Mouse (Mus musculus): ENCODE results near the gene Zfr. TPM values are rescaled to one million over a fixed set of nuclear protein-coding genes. Genes with fewer than 3 reads are reported as not detected.
A peak's percentile ranks its signal among the peaks of the same experiment; 100 is the strongest.

Zfr gene
- total and polyA plus RNA-seq, 2 experiments from 2014 or later: 175 to 212 TPM

DNA sequence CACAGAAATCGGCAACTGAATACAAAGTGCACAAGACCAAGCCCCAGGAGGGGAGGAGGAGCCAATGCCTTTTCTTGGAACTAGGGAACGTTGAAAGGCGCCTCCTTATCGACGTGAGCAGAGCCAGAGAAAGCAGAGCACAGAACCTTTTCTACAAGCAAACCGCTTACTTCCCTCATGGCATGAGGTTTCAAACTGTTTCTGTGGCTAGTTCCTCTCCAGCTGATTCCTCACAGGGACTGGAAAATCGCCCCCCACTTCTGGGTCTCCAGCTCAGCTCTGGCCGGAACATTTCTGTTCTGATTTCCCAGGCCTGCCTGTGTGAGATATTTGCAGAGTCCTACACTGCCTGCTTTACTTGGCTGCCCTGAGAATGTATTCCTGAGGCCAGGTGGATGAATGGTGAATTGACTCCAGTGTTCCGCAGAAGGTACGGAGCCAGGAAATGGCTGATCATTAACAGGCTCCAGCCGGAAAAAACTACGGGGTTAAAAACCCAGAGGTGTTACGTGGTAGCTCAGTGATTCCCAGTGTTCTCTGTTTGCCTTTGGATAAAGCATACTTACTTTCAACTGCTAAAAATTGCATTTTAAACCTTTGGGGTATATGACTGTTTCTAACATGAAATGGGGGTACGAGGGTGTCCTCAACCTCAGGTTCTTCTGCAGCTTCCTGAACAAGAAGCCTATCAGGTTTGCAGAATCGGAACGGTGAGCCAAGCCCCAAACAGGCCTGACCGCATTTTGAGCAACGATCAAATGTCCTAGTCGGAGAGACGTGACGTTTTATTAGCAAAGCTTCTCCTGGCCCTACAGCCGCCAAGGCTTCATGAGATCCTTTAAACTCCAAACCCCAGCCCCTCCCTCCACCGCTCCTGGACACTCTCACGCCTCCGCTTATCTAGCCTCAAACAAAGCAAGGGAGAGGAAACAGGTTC, 76.5 kb downstream of the Zfr start:
- DNase-seq: no peak
- no peak for TF ChIP-seq CTCF (IDR thresholded peaks at IDR 0.05; ENCODE audit: low read depth)
- WGBS: 72% methylated on average over 25 of the region's 25 CpGs
- no peak overlapping the region for H3K9ac ChIP-seq
- H3K4me1 ChIP-seq (ENCODE audit: insufficient read depth): no peaks in the 10 kb centered on the region
- no peak overlapping the region for H3K27ac ChIP-seq (ENCODE audit: low read depth, low read length)
- H3K36me3 ChIP-seq (ENCODE audit: insufficient read depth): peaks cover 4% of the 10 kb centered on the region; the same call in 1 of the 2 replicates
- H3K4me3 ChIP-seq (ENCODE audit: low read depth, low read length): no peak overlapping the region
- ATAC-seq: no peak
- no peak overlapping the region for H3K4me2 ChIP-seq (ENCODE audit: low read depth)
- no peaks in the 10 kb centered on the region for H3K9me3 ChIP-seq (ENCODE audit: low read length)
- no peaks in the 10 kb centered on the region for H3K27me3 ChIP-seq (ENCODE audit: insufficient read depth, low read length)

GRCm38 (mm10) chr15:12194817-12195735, 77.4 kb downstream of the Zfr start:
- H3K4me2 ChIP-seq (ENCODE audit: low read depth): no peak overlapping the region
- H3K9me3 ChIP-seq (ENCODE audit: low read length): no peaks in the 10 kb centered on the region

GRCm38 (mm10) chr15:12195966-12196365, 78.3 kb downstream of the Zfr start:
- Histone ChIP-seq H3K4me1 (ENCODE audit: insufficient read depth) (no peaks in the 10 kb centered on the region), H3K4me3 (ENCODE audit: low read depth, low read length) (no peak overlapping the region), H3K36me3 (ENCODE audit: insufficient read depth) (no peaks in the 10 kb centered on the region; the same call in 1 of the 2 replicates), H3K9ac (no peak overlapping the region), H3K27ac (ENCODE audit: low read depth, low read length) (no peak overlapping the region), H3K9me3 (ENCODE audit: low read length) (no peaks in the 10 kb centered on the region), H3K27me3 (ENCODE audit: insufficient read depth, low read length) (no peaks in the 10 kb centered on the region), H3K4me2 (ENCODE audit: low read depth) (no peak overlapping the region)
- no peak for TF ChIP-seq CTCF (IDR thresholded peaks at IDR 0.05; ENCODE audit: low read depth)
- no peak for DNase-seq
- 67% methylated on average over 6 of the region's 6 CpGs for WGBS
- no peak for ATAC-seq

More at GRCm38 (mm10) chr15:12194817-12195735, 77.4 kb downstream of the Zfr start:
- Histone ChIP-seq H3K36me3 (ENCODE audit: insufficient read depth) (peaks cover 4% of the 10 kb centered on the region; the same call in 1 of the 2 replicates), H3K4me1 (ENCODE audit: insufficient read depth) (no peaks in the 10 kb centered on the region), H3K4me3 (ENCODE audit: low read depth, low read length) (no peak overlapping the region), H3K27me3 (ENCODE audit: insufficient read depth, low read length) (no peaks in the 10 kb centered on the region), H3K9ac (no peak overlapping the region), H3K27ac (ENCODE audit: low read depth, low read length) (no peak overlapping the region)
- no peak for TF ChIP-seq CTCF (IDR thresholded peaks at IDR 0.05; ENCODE audit: low read depth)
- WGBS: 72% methylated on average over 20 of the region's 20 CpGs
- DNase-seq (no peak), ATAC-seq (no peak)

GRCm38 (mm10) chr15:12196410-12197191, 79.0 kb downstream of the Zfr start:
- Histone ChIP-seq H3K9me3 (ENCODE audit: low read length) (no peaks in the 10 kb centered on the region), H3K27ac (ENCODE audit: low read depth, low read length) (no peak overlapping the region), H3K36me3 (ENCODE audit: insufficient read depth) (no peaks in the 10 kb centered on the region; the same call in 1 of the 2 replicates), H3K27me3 (ENCODE audit: insufficient read depth, low read length) (no peaks in the 10 kb centered on the region), H3K4me1 (ENCODE audit: insufficient read depth) (no peaks in the 10 kb centered on the region), H3K4me3 (ENCODE audit: low read depth, low read length) (no peak overlapping the region), H3K9ac (no peak overlapping the region), H3K4me2 (ENCODE audit: low read depth) (no peak overlapping the region)
- 38% methylated on average over 22 of the region's 22 CpGs for WGBS
- ATAC-seq (peak; percentile 55; the same call in 1 of the 2 replicates), DNase-seq (peak; percentile 54)
- TF ChIP-seq CTCF (IDR thresholded peaks at IDR 0.05; ENCODE audit: low read depth): peak; percentile 53

DNA sequence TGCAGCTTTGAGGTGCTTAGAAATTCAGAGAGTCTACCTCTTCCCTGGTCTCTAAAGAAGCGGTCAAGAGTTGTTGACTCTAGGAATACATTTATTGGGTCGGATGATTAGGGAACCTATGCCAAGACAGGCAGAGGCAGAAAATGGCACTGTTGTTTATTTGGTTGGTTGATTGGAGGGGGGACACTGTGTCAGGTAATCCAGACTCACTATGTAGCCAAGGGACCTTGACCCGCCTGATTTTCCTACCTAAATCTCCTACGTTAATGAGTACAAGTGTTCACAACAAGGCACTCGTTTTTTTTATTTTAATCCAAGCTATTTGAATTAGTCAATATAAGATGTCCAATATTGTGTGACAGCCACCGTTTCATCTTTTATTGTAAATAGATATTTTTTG, 79.7 kb downstream of the Zfr start:
- ATAC-seq (no peak), DNase-seq (no peak)
- Histone ChIP-seq H3K27ac (ENCODE audit: low read depth, low read length) (no peak overlapping the region), H3K9ac (no peak overlapping the region), H3K4me2 (ENCODE audit: low read depth) (no peak overlapping the region), H3K4me3 (ENCODE audit: low read depth, low read length) (no peak overlapping the region), H3K4me1 (ENCODE audit: insufficient read depth) (no peaks in the 10 kb centered on the region), H3K36me3 (ENCODE audit: insufficient read depth) (no peaks in the 10 kb centered on the region; the same call in 1 of the 2 replicates), H3K9me3 (ENCODE audit: low read length) (no peaks in the 10 kb centered on the region), H3K27me3 (ENCODE audit: insufficient read depth, low read length) (no peaks in the 10 kb centered on the region)
- 85% methylated on average over 6 of the region's 6 CpGs for WGBS
- no peak for TF ChIP-seq CTCF (IDR thresholded peaks at IDR 0.05; ENCODE audit: low read depth)

GRCm38 (mm10) chr15:12200021-12200420, 82.4 kb downstream of the Zfr start:
- H3K4me1 ChIP-seq (ENCODE audit: insufficient read depth): no peaks in the 10 kb centered on the region
- no peak overlapping the region for H3K9ac ChIP-seq
- H3K27me3 ChIP-seq (ENCODE audit: insufficient read depth, low read length): no peaks in the 10 kb centered on the region
- H3K4me2 ChIP-seq (ENCODE audit: low read depth): no peak overlapping the region
- TF ChIP-seq CTCF (IDR thresholded peaks at IDR 0.05; ENCODE audit: low read depth): no peak
- H3K4me3 ChIP-seq (ENCODE audit: low read depth, low read length): no peak overlapping the region
- no peak overlapping the region for H3K27ac ChIP-seq (ENCODE audit: low read depth, low read length)
- WGBS: 98% methylated on average over 7 of the region's 7 CpGs
- H3K36me3 ChIP-seq (ENCODE audit: insufficient read depth): no peaks in the 10 kb centered on the region; the same call in 1 of the 2 replicates
- DNase-seq (no peak), ATAC-seq (no peak)
- H3K9me3 ChIP-seq (ENCODE audit: low read length): no peaks in the 10 kb centered on the region

Data from forebrain, postnatal 0 days (tissue).